Mouse (Mus musculus) MEL (cell line): ENCODE measurements around the gene Gpr55. TPM values are rescaled to one million over a fixed set of nuclear protein-coding genes. Genes with fewer than 3 reads are reported as not detected.

Source experiments
- DNase-seq: peaks from one replicate; pipeline ENCODE4 v3.0.0; 2011; ENCODE audit warnings: low read depth, low spot score
- H3K27ac ChIP-seq: 2 replicates; pipeline ENCODE4 v1.5.1; 2012; ENCODE audit warnings: low read depth, mild to moderate bottlenecking, control low read depth, low read length, moderate library complexity; ENCODE audit not compliant: control insufficient read depth
- H3K27me3 ChIP-seq, 2 experiments: fragments of 150-350 bp in 1 of 2; sonication (generic) in 1 of 2; 2 replicates each; pipeline ENCODE4 v1.6.1; 2012; ENCODE audit warnings: low read length in 2 of 2, mild to moderate bottlenecking in 2 of 2, improper control_type of control experiment in 1 of 2, moderate library complexity in 1 of 2; ENCODE audit not compliant: insufficient read depth in 2 of 2, control insufficient read depth in 1 of 2
- H3K36me3 ChIP-seq, 2 experiments: 2 replicates each; pipeline ENCODE4 v1.6.1; 2012 to 2014; ENCODE audit warnings: low read length in 2 of 2, improper control_type of control experiment in 1 of 2, inconsistent platforms in 1 of 2, mild to moderate bottlenecking in 1 of 2; ENCODE audit not compliant: insufficient read depth in 2 of 2, control insufficient read depth in 1 of 2
- H3K4me1 ChIP-seq, 2 experiments: fragments of 150-350 bp in 1 of 2; sonication (generic) in 1 of 2; 2 replicates each; pipeline ENCODE4 v1.6.1; 2012; ENCODE audit warnings: low read length in 2 of 2, improper control_type of control experiment in 1 of 2, mild to moderate bottlenecking in 1 of 2; ENCODE audit not compliant: insufficient read depth in 2 of 2, control insufficient read depth in 1 of 2
- H3K4me3 ChIP-seq, 2 experiments: fragments of 150-350 bp in 1 of 2; sonication (generic) in 1 of 2; 2 replicates each; pipeline ENCODE4 v1.5.1; 2012; ENCODE audit warnings: low read depth in 2 of 2, low read length in 2 of 2, mild to moderate bottlenecking in 2 of 2, moderate library complexity in 2 of 2, control low read depth in 1 of 2, improper control_type of control experiment in 1 of 2; ENCODE audit not compliant: control insufficient read depth in 1 of 2, insufficient read depth in 1 of 2
- H3K79me2 ChIP-seq: 2 replicates; pipeline ENCODE4 v1.6.1; 2012; ENCODE audit warnings: mild to moderate bottlenecking, low read length, moderate library complexity; ENCODE audit not compliant: control insufficient read depth, poor library complexity, insufficient read depth
- H3K9ac ChIP-seq: 2 replicates; pipeline ENCODE4 v1.6.1; 2012; ENCODE audit warnings: low read depth, mild to moderate bottlenecking, control low read depth, low read length, moderate library complexity; ENCODE audit not compliant: control insufficient read depth, poor library complexity, severe bottlenecking
- H3K9me3 ChIP-seq: fragments of 150-350 bp; sonication (generic); replicated peaks from 2 replicates; pipeline ENCODE4 v1.6.1; 2012; ENCODE audit warnings: mild to moderate bottlenecking, low read length, improper control_type of control experiment, moderate library complexity; ENCODE audit not compliant: insufficient read depth
- CHD1 ChIP-seq: IDR thresholded peaks from 2 replicates; pipeline ENCODE4 v1.6.1; 2012; ENCODE audit warnings: low read depth, mild to moderate bottlenecking, inconsistent platforms, low read length, improper control_type of control experiment
- CHD2 ChIP-seq: IDR thresholded peaks from 2 replicates; pipeline ENCODE4 v1.6.1; 2011; ENCODE audit warnings: low read length, improper control_type of control experiment
- ELF1 ChIP-seq: IDR thresholded peaks from 2 replicates; pipeline ENCODE4 v1.6.1; 2014; ENCODE audit warnings: low read depth, mild to moderate bottlenecking, inconsistent platforms, low read length, improper control_type of control experiment, moderate library complexity
- EP300 ChIP-seq, 2 experiments: IDR thresholded peaks; 2 replicates each; pipeline ENCODE4 v1.6.1; 2011; ENCODE audit warnings: improper control_type of control experiment in 2 of 2, low read length in 2 of 2, low read depth in 1 of 2, mild to moderate bottlenecking in 1 of 2
- GABPA ChIP-seq: IDR thresholded peaks from 2 replicates; pipeline ENCODE4 v1.6.1; 2012; ENCODE audit warnings: low read depth, mild to moderate bottlenecking, inconsistent platforms, low read length, improper control_type of control experiment, moderate library complexity
- GATA1 ChIP-seq: IDR thresholded peaks from 2 replicates; pipeline ENCODE4 v1.6.1; 2011; ENCODE audit warnings: low read depth, low read length, improper control_type of control experiment
- MAFK ChIP-seq: IDR thresholded peaks from 2 replicates; pipeline ENCODE4 v1.6.1; 2011; ENCODE audit warnings: low read depth, mild to moderate bottlenecking, low read length, improper control_type of control experiment, borderline replicate concordance
- MAZ ChIP-seq: IDR thresholded peaks from 2 replicates; pipeline ENCODE4 v1.6.1; 2012; ENCODE audit warnings: low read depth, mild to moderate bottlenecking, inconsistent platforms, low read length, improper control_type of control experiment
- MEF2A ChIP-seq: IDR thresholded peaks from 2 replicates; pipeline ENCODE4 v1.6.1; 2014; ENCODE audit warnings: low read depth, mild to moderate bottlenecking, inconsistent platforms, low read length, improper control_type of control experiment; ENCODE audit not compliant: poor library complexity, insufficient replicate concordance, severe bottlenecking; ENCODE audit errors: extremely low read depth
- MXI1 ChIP-seq: IDR thresholded peaks from 2 replicates; pipeline ENCODE4 v1.6.1; 2011; ENCODE audit warnings: mild to moderate bottlenecking, low read depth, low read length, improper control_type of control experiment
- MYB ChIP-seq: IDR thresholded peaks from 2 replicates; pipeline ENCODE4 v1.6.1; 2011; ENCODE audit warnings: mild to moderate bottlenecking, low read depth, low read length, improper control_type of control experiment
- NELFE ChIP-seq: IDR thresholded peaks from 2 replicates; pipeline ENCODE4 v1.6.1; 2011; ENCODE audit warnings: low read depth, low read length, improper control_type of control experiment
- NRF1 ChIP-seq: IDR thresholded peaks from 2 replicates; pipeline ENCODE4 v1.6.1; 2014; ENCODE audit warnings: low read depth, mild to moderate bottlenecking, inconsistent platforms, low read length, improper control_type of control experiment, moderate library complexity; ENCODE audit not compliant: poor library complexity, insufficient read depth, severe bottlenecking
- POLR2A ChIP-seq, 2 experiments: IDR thresholded peaks; 2 replicates each; pipeline ENCODE4 v1.6.1; 2011 to 2012; ENCODE audit warnings: low read length in 2 of 2, mild to moderate bottlenecking in 2 of 2, control low read depth in 1 of 2, improper control_type of control experiment in 1 of 2, low read depth in 1 of 2, moderate library complexity in 1 of 2; ENCODE audit not compliant: control insufficient read depth in 1 of 2, insufficient read depth in 1 of 2, poor library complexity in 1 of 2
- RAD21 ChIP-seq: IDR thresholded peaks from 2 replicates; pipeline ENCODE4 v1.6.1; 2011; ENCODE audit warnings: mild to moderate bottlenecking, low read depth, low read length, improper control_type of control experiment
- SIN3A ChIP-seq: IDR thresholded peaks from 2 replicates; pipeline ENCODE4 v1.6.1; 2012; ENCODE audit warnings: low read length, improper control_type of control experiment, inconsistent platforms
- UBTF ChIP-seq: IDR thresholded peaks from 2 replicates; pipeline ENCODE4 v1.6.1; 2012; ENCODE audit warnings: low read depth, mild to moderate bottlenecking, inconsistent platforms, low read length, improper control_type of control experiment, moderate library complexity, borderline replicate concordance; ENCODE audit not compliant: insufficient read depth
- ZC3H11A ChIP-seq: IDR thresholded peaks from 2 replicates; pipeline ENCODE4 v1.6.1; 2012; ENCODE audit warnings: low read depth, mild to moderate bottlenecking, inconsistent platforms, low read length, improper control_type of control experiment
- ZMIZ1 ChIP-seq: IDR thresholded peaks from 2 replicates; pipeline ENCODE4 v1.6.1; 2012; ENCODE audit warnings: low read depth, mild to moderate bottlenecking, inconsistent platforms, low read length, improper control_type of control experiment, moderate library complexity
- polyA plus RNA-seq, 2 experiments: library from polyadenylated mRNA; stranded (reverse) in 1 of 2; unstranded in 1 of 2; fragments of >175 nt in 1 of 2; fragments of >200 nt in 1 of 2; gene quantifications; 2 replicates each; pipeline versions ENCODE4 v1.2.1 to v1.2.4; 2012; ENCODE audit warnings: low replicate concordance in 2 of 2, low read depth in 1 of 2; ENCODE audit not compliant: insufficient read length in 2 of 2, insufficient read depth in 1 of 2, missing spikeins in 1 of 2
- total RNA-seq: library from RNA; depleted of rRNA; stranded (reverse); fragments of 300-350 nt; gene quantifications from 2 replicates; pipeline ENCODE4 v1.2.3, GENCODE M21; 2012

The Gpr55 gene
- total and polyA plus RNA-seq, 3 experiments, result 0.01 to 0.04 TPM; not detected in 1

DNA sequence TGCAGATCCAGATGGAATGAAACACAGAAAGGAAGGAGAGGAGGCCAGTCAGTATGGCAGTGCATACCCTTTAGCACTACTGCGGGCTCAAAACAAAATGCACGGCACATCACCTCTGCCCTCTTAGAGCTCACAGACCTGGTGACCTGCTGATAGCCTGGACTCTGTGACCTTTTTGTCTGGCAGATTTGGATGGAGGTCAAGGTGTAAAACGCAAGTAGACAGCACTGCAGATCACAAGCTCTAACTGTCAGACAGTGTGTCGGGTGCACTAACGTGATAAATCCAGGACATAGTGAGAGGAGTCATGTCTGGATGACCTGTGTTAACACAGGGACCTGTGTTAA lies 38.0 kb downstream of the Gpr55 start:
- TF ChIP-seq NRF1 (no peak), MAZ (no peak), UBTF (no peak), MXI1 (no peak), GABPA (no peak), ZC3H11A (no peak), EP300 (IDR thresholded peaks at IDR 0.05; ENCODE audit: low read depth in 1 of 2, low read length in 2 of 2) (no peak), NELFE (no peak), SIN3A (no peak)
- Histone ChIP-seq H3K27me3 (peaks cover 2 to 8% of the 10 kb centered on the region in 2 experiments), H3K4me1 (no peaks in the 10 kb centered on the region), H3K36me3 (no peaks in the 10 kb centered on the region), H3K4me3 (no peak overlapping the region), H3K79me2 (no peaks in the 10 kb centered on the region), H3K27ac (no peak overlapping the region), H3K9me3 (no peaks in the 10 kb centered on the region), H3K9ac (no peak overlapping the region)
- no peak for DNase-seq

DNA sequence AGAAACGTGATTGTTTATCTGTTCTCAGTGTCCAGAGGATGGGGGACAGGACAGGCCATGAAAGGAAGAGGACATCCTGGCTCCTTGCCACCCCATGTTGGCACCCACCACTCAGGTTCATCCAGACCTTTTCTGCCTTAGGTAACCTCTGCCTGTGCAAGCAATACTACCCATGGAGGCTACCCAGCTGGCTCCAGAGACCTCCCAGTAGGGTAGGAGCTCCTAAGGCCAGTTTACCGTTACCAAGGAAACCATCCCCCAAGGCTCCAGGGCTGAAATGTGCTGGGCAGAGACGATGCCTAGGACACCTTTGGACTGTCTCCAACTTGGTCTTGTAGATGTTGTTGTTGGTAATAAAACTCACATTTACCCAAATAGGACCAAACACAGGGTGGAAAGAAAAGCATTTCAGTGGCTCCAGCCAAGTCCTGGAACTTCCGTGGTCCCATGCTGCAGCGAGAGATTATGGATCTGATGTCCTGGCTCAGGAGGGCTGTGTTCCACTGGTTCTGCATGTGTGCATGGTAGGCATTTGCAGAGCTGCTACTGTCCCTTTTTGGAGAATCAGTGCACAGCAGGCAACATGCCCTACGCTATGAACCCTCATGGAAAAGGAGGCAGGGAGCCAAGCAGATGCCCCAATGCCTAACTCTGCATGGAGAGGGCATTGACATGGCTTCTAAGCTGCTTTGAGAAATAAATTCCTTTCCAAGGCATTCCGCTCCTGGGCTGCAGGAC lies 38.5 kb downstream of the Gpr55 start:
- Histone ChIP-seq H3K79me2 (no peaks in the 10 kb centered on the region), H3K9ac (no peak overlapping the region), H3K36me3 (no peaks in the 10 kb centered on the region), H3K4me1 (no peaks in the 10 kb centered on the region), H3K4me3 (no peak overlapping the region), H3K9me3 (no peaks in the 10 kb centered on the region), H3K27ac (no peak overlapping the region), H3K27me3 (peaks cover 2 to 6% of the 10 kb centered on the region in 2 experiments; a peak in 3 of 4 replicates)
- DNase-seq, result no peak
- TF ChIP-seq CHD1 (no peak), ZMIZ1 (no peak), MYB (no peak), CHD2 (no peak), EP300 (IDR thresholded peaks at IDR 0.05; ENCODE audit: low read depth in 1 of 2, low read length in 2 of 2) (no peak), MAFK (no peak), POLR2A (IDR thresholded peaks at IDR 0.05; ENCODE audit: control insufficient read depth in 1 of 2, insufficient read depth in 1 of 2, low read depth in 1 of 2, low read length in 2 of 2, poor library complexity in 1 of 2) (no peak), MEF2A (no peak), GATA1 (no peak), RAD21 (no peak), ELF1 (no peak), NRF1 (no peak), NELFE (no peak)
